Mouse (Mus musculus): ENCODE measurements around the gene Pth1r. TPM values are rescaled to one million over a fixed set of nuclear protein-coding genes. Genes with fewer than 3 reads are reported as not detected.

Gene Pth1r
- polyA plus RNA-seq, 1 experiment from 2014 or later: 12.3 TPM

- no peak for ATAC-seq
- Histone ChIP-seq H3K4me1 (ENCODE audit: control insufficient read depth, insufficient read depth, low read depth, low read length) (no peaks in the 10 kb centered on the region), H3K4me2 (ENCODE audit: low read length) (no peak overlapping the region), H3K4me3 (ENCODE audit: low read length) (no peak overlapping the region), H3K36me3 (ENCODE audit: control insufficient read depth, insufficient read depth, low read length) (no peaks in the 10 kb centered on the region; the same call in none of the 2 replicates), H3K27me3 (replicated peaks; ENCODE audit: control insufficient read depth, insufficient read depth, low read length) (no peaks in the 10 kb centered on the region), H3K9ac (ENCODE audit: low read depth, low read length) (no peak overlapping the region), H3K9me3 (ENCODE audit: control insufficient read depth, low read length) (no peaks in the 10 kb centered on the region), H3K27ac (ENCODE audit: low read depth, low read length) (no peak overlapping the region)
- 66% methylated on average over 3 of the region's 3 CpGs for WGBS
Measured at GRCm38 (mm10) chr9:110697465-110697864, 49.5 kb downstream of the Pth1r start.

DNA sequence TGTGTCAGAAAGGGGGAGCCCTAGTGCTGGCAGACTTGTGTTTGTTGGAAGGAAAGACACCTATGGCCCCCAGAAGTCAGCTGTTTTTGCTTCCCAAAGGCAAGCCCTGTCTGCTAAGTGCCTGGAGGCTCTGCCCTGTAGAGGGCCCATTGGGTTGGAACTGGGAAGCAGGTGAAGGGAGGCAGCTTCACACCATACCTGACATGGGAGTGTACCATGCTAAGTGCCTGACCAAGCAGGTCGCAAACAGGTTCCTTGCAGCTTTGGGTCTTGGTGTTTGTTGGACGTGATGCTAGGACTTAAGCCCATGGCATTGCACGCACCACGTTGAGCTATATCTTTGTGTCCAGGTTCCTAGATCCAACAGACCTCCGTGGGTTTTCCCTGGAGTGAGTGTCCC, 50.5 kb downstream of the Pth1r start:
- H3K9me3 ChIP-seq (ENCODE audit: control insufficient read depth, low read length): no peaks in the 10 kb centered on the region
- H3K4me2 ChIP-seq (ENCODE audit: low read length): no peak overlapping the region
- H3K9ac ChIP-seq (ENCODE audit: low read depth, low read length): no peak overlapping the region
- H3K27ac ChIP-seq (ENCODE audit: low read depth, low read length): no peak overlapping the region
- WGBS: 93% methylated on average over 5 of the region's 5 CpGs
- H3K4me3 ChIP-seq (ENCODE audit: low read length): no peak overlapping the region
- H3K4me1 ChIP-seq (ENCODE audit: control insufficient read depth, insufficient read depth, low read depth, low read length): no peaks in the 10 kb centered on the region
- no peaks in the 10 kb centered on the region; the same call in none of the 2 replicates for H3K36me3 ChIP-seq (ENCODE audit: control insufficient read depth, insufficient read depth, low read length)
- no peaks in the 10 kb centered on the region for H3K27me3 ChIP-seq (replicated peaks; ENCODE audit: control insufficient read depth, insufficient read depth, low read length)
- no peak for ATAC-seq

- H3K4me1 ChIP-seq (ENCODE audit: control insufficient read depth, insufficient read depth, low read depth, low read length): no peaks in the 10 kb centered on the region
- H3K9ac ChIP-seq (ENCODE audit: low read depth, low read length): no peak overlapping the region
- H3K4me2 ChIP-seq (ENCODE audit: low read length): no peak overlapping the region
- H3K9me3 ChIP-seq (ENCODE audit: control insufficient read depth, low read length): no peaks in the 10 kb centered on the region
- no peak for ATAC-seq
- no peak overlapping the region for H3K4me3 ChIP-seq (ENCODE audit: low read length)
- 90% methylated on average over 4 of the region's 4 CpGs for WGBS
- no peaks in the 10 kb centered on the region; the same call in none of the 2 replicates for H3K36me3 ChIP-seq (ENCODE audit: control insufficient read depth, insufficient read depth, low read length)
- no peak overlapping the region for H3K27ac ChIP-seq (ENCODE audit: low read depth, low read length)
- no peaks in the 10 kb centered on the region for H3K27me3 ChIP-seq (replicated peaks; ENCODE audit: control insufficient read depth, insufficient read depth, low read length)
Measured at GRCm38 (mm10) chr9:110695165-110695755, 51.7 kb downstream of the Pth1r start.

DNA sequence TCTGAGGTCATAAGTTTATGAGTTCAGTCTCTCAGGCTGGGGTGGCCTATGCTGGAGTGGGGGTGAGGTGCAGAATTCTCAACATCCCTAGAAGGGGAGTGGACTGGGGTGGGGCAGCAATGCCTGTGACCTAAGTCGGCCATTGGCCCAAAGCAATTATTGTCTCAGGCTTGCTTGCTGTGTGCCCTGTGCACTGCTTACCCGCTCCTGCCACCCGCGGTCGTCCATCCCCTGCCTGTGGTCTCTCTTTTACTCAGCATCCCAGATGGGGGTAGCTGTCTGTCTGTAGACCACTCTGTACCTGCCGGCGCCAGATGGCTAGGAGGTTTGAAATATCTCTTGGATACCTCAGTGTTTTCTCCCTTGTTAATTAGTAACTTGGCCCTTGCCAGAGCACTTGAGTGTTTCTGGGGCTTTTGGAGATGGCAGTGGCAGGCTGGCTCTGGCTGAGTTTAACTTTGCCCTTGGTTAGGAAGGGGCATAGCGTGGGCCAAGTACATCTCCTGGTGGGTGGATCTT, 57.6 kb downstream of the Pth1r start:
- 90% methylated on average over 7 of the region's 8 CpGs for WGBS
- ATAC-seq: no peak
- Histone ChIP-seq H3K9me3 (ENCODE audit: control insufficient read depth, low read length) (no peaks in the 10 kb centered on the region), H3K4me3 (ENCODE audit: low read length) (no peak overlapping the region), H3K36me3 (ENCODE audit: control insufficient read depth, insufficient read depth, low read length) (no peaks in the 10 kb centered on the region; the same call in 1 of the 2 replicates), H3K27me3 (replicated peaks; ENCODE audit: control insufficient read depth, insufficient read depth, low read length) (no peaks in the 10 kb centered on the region), H3K27ac (ENCODE audit: low read depth, low read length) (no peak overlapping the region), H3K4me1 (ENCODE audit: control insufficient read depth, insufficient read depth, low read depth, low read length) (peaks cover 15% of the 10 kb centered on the region), H3K9ac (ENCODE audit: low read depth, low read length) (no peak overlapping the region), H3K4me2 (ENCODE audit: low read length) (no peak overlapping the region)

DNA sequence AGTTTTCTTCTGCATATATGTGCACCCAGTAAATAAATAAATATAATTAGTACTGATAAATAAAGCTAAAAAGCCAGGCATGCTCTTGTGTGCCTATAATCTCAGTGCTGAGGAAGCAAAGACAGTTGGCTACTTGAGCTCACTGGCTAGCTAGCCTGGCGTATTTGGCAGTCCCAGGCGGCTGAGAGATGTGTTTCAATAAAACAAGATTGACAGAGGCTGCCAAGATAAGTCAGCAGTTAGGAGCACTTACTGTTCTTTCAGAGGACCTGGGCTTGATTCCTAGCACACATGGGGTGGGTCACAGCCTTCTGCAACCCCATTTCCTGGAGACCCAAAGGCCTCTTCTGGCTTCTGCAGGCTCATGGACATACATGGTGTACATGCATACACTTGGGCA, 59.1 kb downstream of the Pth1r start:
- 77% methylated on average over 2 of the region's 2 CpGs for WGBS

GRCm38 (mm10) chr9:110687061-110687460, 59.9 kb downstream of the Pth1r start:
- Histone ChIP-seq H3K9me3 (ENCODE audit: control insufficient read depth, low read length) (no peaks in the 10 kb centered on the region), H3K36me3 (ENCODE audit: control insufficient read depth, insufficient read depth, low read length) (no peaks in the 10 kb centered on the region), H3K4me3 (ENCODE audit: low read length) (no peak overlapping the region), H3K9ac (ENCODE audit: low read depth, low read length) (no peak overlapping the region), H3K27me3 (replicated peaks; ENCODE audit: control insufficient read depth, insufficient read depth, low read length) (no peaks in the 10 kb centered on the region), H3K4me1 (ENCODE audit: control insufficient read depth, insufficient read depth, low read depth, low read length) (peaks cover 34% of the 10 kb centered on the region), H3K4me2 (ENCODE audit: low read length) (no peak overlapping the region), H3K27ac (ENCODE audit: low read depth, low read length) (no peak overlapping the region)
- no peak for ATAC-seq
- 73% methylated on average over 5 of the region's 5 CpGs for WGBS

More for the DNA sequence above, 59.1 kb downstream of the Pth1r start:
- Histone ChIP-seq H3K27me3 (replicated peaks; ENCODE audit: control insufficient read depth, insufficient read depth, low read length) (no peaks in the 10 kb centered on the region), H3K9me3 (ENCODE audit: control insufficient read depth, low read length) (no peaks in the 10 kb centered on the region), H3K4me2 (ENCODE audit: low read length) (no peak overlapping the region), H3K4me1 (ENCODE audit: control insufficient read depth, insufficient read depth, low read depth, low read length) (peaks cover 28% of the 10 kb centered on the region), H3K9ac (ENCODE audit: low read depth, low read length) (no peak overlapping the region), H3K27ac (ENCODE audit: low read depth, low read length) (no peak overlapping the region), H3K4me3 (ENCODE audit: low read length) (no peak overlapping the region), H3K36me3 (ENCODE audit: control insufficient read depth, insufficient read depth, low read length) (no peaks in the 10 kb centered on the region)
- ATAC-seq: no peak

DNA sequence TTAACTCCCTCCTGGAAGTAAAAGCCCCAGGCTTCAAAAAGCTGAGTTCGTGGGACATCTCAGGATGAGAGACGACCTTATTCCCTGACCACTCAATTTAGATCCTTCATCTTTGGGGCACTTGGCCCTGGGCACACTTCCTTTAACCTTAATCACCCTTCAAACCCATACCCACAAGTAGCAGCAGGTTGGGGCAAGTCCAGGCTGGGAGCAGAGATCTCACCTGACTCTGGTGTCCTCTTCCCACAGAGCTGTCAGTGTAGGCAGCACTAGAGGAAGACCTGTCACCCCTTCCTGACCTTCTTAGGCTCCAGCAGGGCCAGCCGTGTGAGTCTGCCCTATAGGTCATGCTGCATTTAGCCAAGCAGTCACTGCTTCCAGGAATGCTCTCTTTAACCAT, 60.5 kb downstream of the Pth1r start:
- no peaks in the 10 kb centered on the region for H3K27me3 ChIP-seq (replicated peaks; ENCODE audit: control insufficient read depth, insufficient read depth, low read length)
- H3K9ac ChIP-seq (ENCODE audit: low read depth, low read length): no peak overlapping the region
- 62% methylated on average over 3 of the region's 3 CpGs for WGBS
- no peak overlapping the region for H3K4me2 ChIP-seq (ENCODE audit: low read length)
- no peak overlapping the region for H3K4me3 ChIP-seq (ENCODE audit: low read length)
- no peak overlapping the region for H3K27ac ChIP-seq (ENCODE audit: low read depth, low read length)
- ATAC-seq: no peak
- no peaks in the 10 kb centered on the region for H3K9me3 ChIP-seq (ENCODE audit: control insufficient read depth, low read length)
- H3K4me1 ChIP-seq (ENCODE audit: control insufficient read depth, insufficient read depth, low read depth, low read length): peaks cover 38% of the 10 kb centered on the region
- no peaks in the 10 kb centered on the region for H3K36me3 ChIP-seq (ENCODE audit: control insufficient read depth, insufficient read depth, low read length)

DNA sequence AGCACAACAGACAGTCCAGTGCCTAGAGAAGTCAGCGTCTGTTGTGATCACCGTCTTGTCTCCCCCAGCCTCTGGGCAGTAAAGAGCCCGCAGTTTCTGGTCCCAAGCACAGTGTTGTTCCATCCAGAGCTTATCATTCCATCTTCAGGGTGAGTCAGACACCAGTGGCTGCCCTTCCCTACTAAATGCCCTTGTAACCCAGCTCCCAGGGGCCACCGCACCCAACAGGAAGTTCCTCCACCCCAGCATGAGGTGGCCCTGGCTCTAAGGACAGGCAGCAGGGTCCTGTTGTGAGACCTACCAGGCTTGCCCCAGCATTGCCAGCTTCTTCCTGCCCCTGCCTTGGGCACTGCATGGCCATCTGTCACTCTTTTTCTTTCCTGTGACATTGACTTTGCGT, 61.4 kb downstream of the Pth1r start:
- WGBS: 75% methylated on average over 5 of the region's 5 CpGs
- no peak for ATAC-seq
- H3K9ac ChIP-seq (ENCODE audit: low read depth, low read length): no peak overlapping the region
- H3K4me3 ChIP-seq (ENCODE audit: low read length): no peak overlapping the region
- no peak overlapping the region; the same call in 1 of the 2 replicates for H3K27ac ChIP-seq (ENCODE audit: low read depth, low read length)
- H3K27me3 ChIP-seq (replicated peaks; ENCODE audit: control insufficient read depth, insufficient read depth, low read length): no peaks in the 10 kb centered on the region
- no peaks in the 10 kb centered on the region for H3K9me3 ChIP-seq (ENCODE audit: control insufficient read depth, low read length)
- no peaks in the 10 kb centered on the region for H3K36me3 ChIP-seq (ENCODE audit: control insufficient read depth, insufficient read depth, low read length)
- H3K4me1 ChIP-seq (ENCODE audit: control insufficient read depth, insufficient read depth, low read depth, low read length): peaks cover 41% of the 10 kb centered on the region
- no peak overlapping the region for H3K4me2 ChIP-seq (ENCODE audit: low read length)

GRCm38 (mm10) chr9:110685187-110685586, 61.8 kb downstream of the Pth1r start:
- Histone ChIP-seq H3K9ac (ENCODE audit: low read depth, low read length) (no peak overlapping the region), H3K9me3 (ENCODE audit: control insufficient read depth, low read length) (no peaks in the 10 kb centered on the region)

More at GRCm38 (mm10) chr9:110685187-110685586, 61.8 kb downstream of the Pth1r start:
- Histone ChIP-seq H3K4me1 (ENCODE audit: control insufficient read depth, insufficient read depth, low read depth, low read length) (peaks cover 41% of the 10 kb centered on the region), H3K4me2 (ENCODE audit: low read length) (no peak overlapping the region), H3K4me3 (ENCODE audit: low read length) (no peak overlapping the region), H3K27ac (ENCODE audit: low read depth, low read length) (no peak overlapping the region; the same call in 1 of the 2 replicates), H3K36me3 (ENCODE audit: control insufficient read depth, insufficient read depth, low read length) (no peaks in the 10 kb centered on the region), H3K27me3 (replicated peaks; ENCODE audit: control insufficient read depth, insufficient read depth, low read length) (no peaks in the 10 kb centered on the region)
- no peak for ATAC-seq
- 74% methylated on average over 8 of the region's 8 CpGs for WGBS

All from hindbrain, embryonic 16.5 days (tissue).